Mouse (Mus musculus) heart, embryonic 10.5 days (tissue): ENCODE measurements at regions not wholly inside any gene's neighbourhood (a gene's known extent, or its start where the extent isn't known, plus 50 kb on each side); places are given as distances from the start of the nearest gene placed in this dataset.

ENCODE experiments used
- DNase-seq: peaks from one replicate; pipeline ENCODE4 v3.0.0-alpha.2; 2017; ENCODE audit warnings: low spot score
- H3K27ac ChIP-seq: fragments of 300-500 bp; sonication (generic); 2 replicates; pipeline ENCODE4 v1.5.1; 2016; ENCODE audit warnings: mild to moderate bottlenecking
- H3K27me3 ChIP-seq: fragments of 300-500 bp; sonication (generic); 2 replicates; pipeline ENCODE4 v1.6.1; 2016; ENCODE audit warnings: mild to moderate bottlenecking; ENCODE audit not compliant: poor library complexity, insufficient read depth, severe bottlenecking
- H3K36me3 ChIP-seq: fragments of 300-500 bp; sonication (generic); 2 replicates; pipeline ENCODE4 v1.6.1; 2016; ENCODE audit warnings: mild to moderate bottlenecking, moderate library complexity
- H3K4me1 ChIP-seq: fragments of 300-500 bp; sonication (generic); 2 replicates; pipeline ENCODE4 v1.6.1; 2016; ENCODE audit warnings: mild to moderate bottlenecking
- H3K4me3 ChIP-seq: fragments of 300-500 bp; sonication (generic); 2 replicates; pipeline ENCODE4 v1.5.1; 2016; ENCODE audit warnings: mild to moderate bottlenecking, moderate library complexity
- H3K9me3 ChIP-seq: fragments of 300-500 bp; sonication (generic); 2 replicates; pipeline ENCODE4 v1.6.1; 2016; ENCODE audit warnings: mild to moderate bottlenecking, moderate library complexity
- WGBS: fragments of 180-500 bp; shearing (Covaris S2); methylation state at CpG from one replicate; pipeline ENCODE4 v1.1.7; 2016; 5-methylcytosine and 5-hydroxymethylcytosine counted together

- DNase-seq: no peak
- 27% methylated on average over 5 of the region's 5 CpGs for WGBS
- no peaks in the 10 kb centered on the region for H3K36me3 ChIP-seq
These were observed 118.2 kb upstream of the Gm21876 start for GRCm38 (mm10) chrX:21293666-21294065.

GRCm38 (mm10) chrX:21295460-21295859 lies 120.0 kb upstream of the Gm21876 start:
- Histone ChIP-seq H3K36me3 (no peaks in the 10 kb centered on the region), H3K27ac (no peak overlapping the region), H3K4me1 (no peaks in the 10 kb centered on the region), H3K4me3 (no peak overlapping the region), H3K9me3 (no peaks in the 10 kb centered on the region), H3K27me3 (no peaks in the 10 kb centered on the region)
- DNase-seq: no peak
- WGBS: 29% methylated on average over 1 of the region's 1 CpGs

More at GRCm38 (mm10) chrX:21293666-21294065, 118.2 kb upstream of the Gm21876 start:
- no peaks in the 10 kb centered on the region for H3K4me1 ChIP-seq
- H3K27me3 ChIP-seq: no peaks in the 10 kb centered on the region
- H3K4me3 ChIP-seq: no peak overlapping the region
- H3K27ac ChIP-seq: no peak overlapping the region
- H3K9me3 ChIP-seq: no peaks in the 10 kb centered on the region

- no peaks in the 10 kb centered on the region for H3K4me1 ChIP-seq
- no peak overlapping the region for H3K27ac ChIP-seq
- WGBS: 71% methylated on average over 6 of the region's 6 CpGs
- H3K4me3 ChIP-seq: no peak overlapping the region
- no peaks in the 10 kb centered on the region; the same call in 1 of the 2 replicates for H3K9me3 ChIP-seq
- H3K27me3 ChIP-seq: no peaks in the 10 kb centered on the region
- no peak for DNase-seq
- H3K36me3 ChIP-seq: no peaks in the 10 kb centered on the region
These were observed 121.9 kb upstream of the Gm21876 start for GRCm38 (mm10) chrX:21297349-21297748.

- Histone ChIP-seq H3K27ac (no peak overlapping the region), H3K27me3 (no peaks in the 10 kb centered on the region), H3K4me3 (peak overlapping the region; percentile 53), H3K9me3 (no peaks in the 10 kb centered on the region), H3K4me1 (no peaks in the 10 kb centered on the region), H3K36me3 (no peaks in the 10 kb centered on the region)
- 23% methylated on average over 13 of the region's 13 CpGs for WGBS
- DNase-seq: no peak
These were observed 149.8 kb upstream of the Agtr2 start for GRCm38 (mm10) chrX:21334499-21335032.

GRCm38 (mm10) chrX:21344397-21344796 lies 139.9 kb upstream of the Agtr2 start:
- H3K27me3 ChIP-seq: no peaks in the 10 kb centered on the region
- H3K4me3 ChIP-seq: no peak overlapping the region
- no peak for DNase-seq
- no peak overlapping the region for H3K27ac ChIP-seq
- 53% methylated on average over 1 of the region's 1 CpGs for WGBS
- H3K4me1 ChIP-seq: no peaks in the 10 kb centered on the region
- H3K36me3 ChIP-seq: no peaks in the 10 kb centered on the region
- no peaks in the 10 kb centered on the region for H3K9me3 ChIP-seq

GRCm38 (mm10) chrX:21350503-21350902 lies 133.8 kb upstream of the Agtr2 start:
- 34% methylated on average over 4 of the region's 4 CpGs for WGBS
- Histone ChIP-seq H3K4me1 (no peaks in the 10 kb centered on the region), H3K9me3 (no peaks in the 10 kb centered on the region), H3K36me3 (no peaks in the 10 kb centered on the region), H3K4me3 (no peak overlapping the region), H3K27me3 (no peaks in the 10 kb centered on the region), H3K27ac (no peak overlapping the region)
- no peak for DNase-seq

- no peak for DNase-seq
- WGBS: 50% methylated on average over 3 of the region's 3 CpGs
- Histone ChIP-seq H3K9me3 (no peaks in the 10 kb centered on the region), H3K4me3 (no peak overlapping the region), H3K27ac (no peak overlapping the region), H3K27me3 (no peaks in the 10 kb centered on the region), H3K4me1 (no peaks in the 10 kb centered on the region), H3K36me3 (no peaks in the 10 kb centered on the region)
These were observed 132.0 kb upstream of the Agtr2 start for GRCm38 (mm10) chrX:21352350-21352749.

GRCm38 (mm10) chrX:21360771-21361667 lies 123.3 kb upstream of the Agtr2 start:
- DNase-seq: peak; percentile 75
- Histone ChIP-seq H3K36me3 (no peaks in the 10 kb centered on the region), H3K4me1 (no peaks in the 10 kb centered on the region), H3K27me3 (peaks cover 5% of the 10 kb centered on the region; the same call in 1 of the 2 replicates), H3K9me3 (no peaks in the 10 kb centered on the region), H3K4me3 (peak overlapping the region; percentile 54), H3K27ac (peak overlapping the region; percentile 22; the same call in 1 of the 2 replicates)
- WGBS: 21% methylated on average over 43 of the region's 43 CpGs

GRCm38 (mm10) chrX:21385221-21385620 lies 99.1 kb upstream of the Agtr2 start:
- Histone ChIP-seq H3K36me3 (no peaks in the 10 kb centered on the region), H3K9me3 (no peaks in the 10 kb centered on the region), H3K27me3 (no peaks in the 10 kb centered on the region), H3K4me3 (no peak overlapping the region), H3K4me1 (no peaks in the 10 kb centered on the region), H3K27ac (no peak overlapping the region)
- WGBS: 9% methylated on average over 2 of the region's 2 CpGs
- no peak for DNase-seq

GRCm38 (mm10) chrX:21389992-21390391 lies 94.4 kb upstream of the Agtr2 start:
- no peak overlapping the region for H3K4me3 ChIP-seq
- H3K9me3 ChIP-seq: no peaks in the 10 kb centered on the region
- no peaks in the 10 kb centered on the region for H3K4me1 ChIP-seq
- H3K36me3 ChIP-seq: no peaks in the 10 kb centered on the region
- H3K27ac ChIP-seq: no peak overlapping the region
- WGBS: 63% methylated on average over 1 of the region's 1 CpGs
- DNase-seq: no peak
- no peaks in the 10 kb centered on the region for H3K27me3 ChIP-seq

GRCm38 (mm10) chrX:21393212-21393611 lies 91.1 kb upstream of the Agtr2 start:
- no peaks in the 10 kb centered on the region for H3K9me3 ChIP-seq
- H3K27me3 ChIP-seq: no peaks in the 10 kb centered on the region
- no peak overlapping the region for H3K27ac ChIP-seq
- no peaks in the 10 kb centered on the region for H3K36me3 ChIP-seq
- no peak overlapping the region for H3K4me3 ChIP-seq
- DNase-seq: no peak
- H3K4me1 ChIP-seq: no peaks in the 10 kb centered on the region
- 74% methylated on average over 10 of the region's 10 CpGs for WGBS

GRCm38 (mm10) chrX:21424797-21425196 lies 59.5 kb upstream of the Agtr2 start:
- no peak overlapping the region for H3K27ac ChIP-seq
- H3K9me3 ChIP-seq: no peaks in the 10 kb centered on the region
- WGBS: 47% methylated on average over 4 of the region's 4 CpGs
- H3K4me1 ChIP-seq: no peaks in the 10 kb centered on the region
- no peak for DNase-seq
- H3K27me3 ChIP-seq: no peaks in the 10 kb centered on the region
- H3K36me3 ChIP-seq: no peaks in the 10 kb centered on the region
- no peak overlapping the region for H3K4me3 ChIP-seq

GRCm38 (mm10) chrX:21428081-21428480 lies 56.3 kb upstream of the Agtr2 start:
- no peak for DNase-seq
- Histone ChIP-seq H3K9me3 (no peaks in the 10 kb centered on the region), H3K36me3 (no peaks in the 10 kb centered on the region), H3K27me3 (no peaks in the 10 kb centered on the region), H3K4me3 (no peak overlapping the region), H3K4me1 (no peaks in the 10 kb centered on the region), H3K27ac (no peak overlapping the region)
- WGBS: 66% methylated on average over 3 of the region's 3 CpGs
